Mouse (Mus musculus) midbrain, embryonic 10.5 days (tissue): ENCODE measurements around the gene Bcam. TPM values are rescaled to one million over a fixed set of nuclear protein-coding genes. Genes with fewer than 3 reads are reported as not detected.

Experiments used
- DNase-seq: peaks from one replicate; pipeline ENCODE4 v3.0.0-alpha.2; 2017; ENCODE audit warnings: low spot score
- H3K27ac ChIP-seq: fragments of 300-500 bp; sonication (generic); replicated peaks from 2 replicates; pipeline ENCODE4 v1.5.1; 2016; ENCODE audit warnings: mild to moderate bottlenecking
- H3K27me3 ChIP-seq: fragments of 300-500 bp; sonication (generic); 2 replicates; pipeline ENCODE4 v1.6.1; 2016; ENCODE audit warnings: low read depth, mild to moderate bottlenecking; ENCODE audit not compliant: poor library complexity, severe bottlenecking
- H3K36me3 ChIP-seq: fragments of 300-500 bp; sonication (generic); 2 replicates; pipeline ENCODE4 v1.6.1; 2016; ENCODE audit warnings: mild to moderate bottlenecking, moderate library complexity
- H3K4me1 ChIP-seq: fragments of 300-500 bp; sonication (generic); 2 replicates; pipeline ENCODE4 v1.6.1; 2016
- H3K4me3 ChIP-seq: fragments of 300-500 bp; sonication (generic); 2 replicates; pipeline ENCODE4 v1.5.1; 2016; ENCODE audit warnings: mild to moderate bottlenecking, moderate library complexity
- H3K9me3 ChIP-seq: fragments of 300-500 bp; sonication (generic); replicated peaks from 2 replicates; pipeline ENCODE4 v1.6.1; 2016; ENCODE audit warnings: mild to moderate bottlenecking
- WGBS: fragments of 180-500 bp; shearing (Covaris S2); methylation state at CpG from one replicate; pipeline ENCODE4 v1.1.7; 2016; 5-methylcytosine and 5-hydroxymethylcytosine counted together
- polyA plus RNA-seq: library from polyadenylated mRNA; unstranded; fragments of >200 nt; fragmentation: Nextera tagmentation; extraction: Ambion mirVana; gene quantifications from 2 replicates; pipeline ENCODE4 v1.2.1, GENCODE M21; 2016

Gene Bcam
- polyA plus RNA-seq, 1 experiment from 2014 or later = 32.2 TPM

GRCm38 (mm10) chr7:19758623-19759022, 12.2 kb downstream of the Bcam start:
- no peak overlapping the region for H3K4me3 ChIP-seq
- no peak for DNase-seq
- H3K27ac ChIP-seq = no peak overlapping the region
- H3K4me1 ChIP-seq = no peaks in the 10 kb centered on the region
- no peaks in the 10 kb centered on the region for H3K27me3 ChIP-seq
- WGBS = 89% methylated on average over 13 of the region's 13 CpGs
- H3K36me3 ChIP-seq = no peaks in the 10 kb centered on the region
- no peaks in the 10 kb centered on the region for H3K9me3 ChIP-seq

- Histone ChIP-seq H3K27ac (no peak overlapping the region), H3K4me1 (0 out of 2 replicates have a peak, but pooled peaks cover 1% of the 10 kb centered on the region), H3K4me3 (no peak overlapping the region), H3K9me3 (no peaks in the 10 kb centered on the region), H3K27me3 (no peaks in the 10 kb centered on the region), H3K36me3 (no peaks in the 10 kb centered on the region)
- DNase-seq = no peak
- WGBS = 79% methylated on average over 24 of the region's 24 CpGs
These were observed 14.7 kb downstream of the Bcam start for GRCm38 (mm10) chr7:19755851-19756786.

GRCm38 (mm10) chr7:19755008-19755407, 15.8 kb downstream of the Bcam start:
- H3K27ac ChIP-seq = no peak overlapping the region
- H3K9me3 ChIP-seq = no peaks in the 10 kb centered on the region
- H3K36me3 ChIP-seq = no peaks in the 10 kb centered on the region
- no peaks in the 10 kb centered on the region for H3K27me3 ChIP-seq
- no peak overlapping the region for H3K4me3 ChIP-seq
- 86% methylated on average over 2 of the region's 2 CpGs for WGBS
- H3K4me1 ChIP-seq = peaks cover 12% of the 10 kb centered on the region
- DNase-seq = no peak

- WGBS = 77% methylated on average over 1 of the region's 1 CpGs
These were observed 16.8 kb downstream of the Bcam start for GRCm38 (mm10) chr7:19754065-19754464.

GRCm38 (mm10) chr7:19753587-19753986, 17.2 kb downstream of the Bcam start:
- no peaks in the 10 kb centered on the region for H3K36me3 ChIP-seq
- H3K9me3 ChIP-seq = no peaks in the 10 kb centered on the region
- H3K4me3 ChIP-seq = no peak overlapping the region
- no peak overlapping the region for H3K27ac ChIP-seq
- H3K27me3 ChIP-seq = no peaks in the 10 kb centered on the region
- H3K4me1 ChIP-seq = peaks cover 18% of the 10 kb centered on the region
- 83% methylated on average over 7 of the region's 7 CpGs for WGBS
- no peak for DNase-seq

More at GRCm38 (mm10) chr7:19754065-19754464, 16.8 kb downstream of the Bcam start:
- H3K9me3 ChIP-seq = no peaks in the 10 kb centered on the region
- no peak overlapping the region for H3K27ac ChIP-seq
- peaks cover 15% of the 10 kb centered on the region for H3K4me1 ChIP-seq
- H3K4me3 ChIP-seq = no peak overlapping the region
- DNase-seq = no peak
- no peaks in the 10 kb centered on the region for H3K27me3 ChIP-seq
- H3K36me3 ChIP-seq = no peaks in the 10 kb centered on the region

- DNase-seq = no peak
- H3K9me3 ChIP-seq = no peaks in the 10 kb centered on the region
- no peak overlapping the region for H3K27ac ChIP-seq
- WGBS = 68% methylated on average over 8 of the region's 8 CpGs
- no peak overlapping the region for H3K4me3 ChIP-seq
- no peaks in the 10 kb centered on the region for H3K36me3 ChIP-seq
- H3K4me1 ChIP-seq = peaks cover 27% of the 10 kb centered on the region
- H3K27me3 ChIP-seq = no peaks in the 10 kb centered on the region
These were observed 18.2 kb downstream of the Bcam start for GRCm38 (mm10) chr7:19752652-19753051.

- H3K4me1 ChIP-seq = peaks cover 42% of the 10 kb centered on the region
- H3K4me3 ChIP-seq = no peak overlapping the region
- H3K9me3 ChIP-seq = no peaks in the 10 kb centered on the region
- H3K27me3 ChIP-seq = no peaks in the 10 kb centered on the region
- H3K27ac ChIP-seq = no peak overlapping the region
- WGBS = 65% methylated on average over 4 of the region's 4 CpGs
- DNase-seq = no peak
- no peaks in the 10 kb centered on the region; the same call in 1 of the 2 replicates for H3K36me3 ChIP-seq
These were observed 19.8 kb downstream of the Bcam start for GRCm38 (mm10) chr7:19751070-19751383.

- WGBS = 16% methylated on average over 19 of the region's 19 CpGs
- Histone ChIP-seq H3K4me1 (peaks cover 46% of the 10 kb centered on the region), H3K36me3 (peaks cover 5% of the 10 kb centered on the region; the same call in 1 of the 2 replicates), H3K9me3 (no peaks in the 10 kb centered on the region), H3K27ac (peak within 1 kb of the TSS; percentile 85), H3K27me3 (no peaks in the 10 kb centered on the region), H3K4me3 (peak within 1 kb of the TSS; percentile 70)
- DNase-seq = peak; percentile 88
These were observed 20.4 kb downstream of the Bcam start, which contains the start of gene Nectin2 for GRCm38 (mm10) chr7:19750217-19751069. TSS of gene Nectin2 (minus strand) at chr7:19750483.

- under 1% methylated on average over 46 of the region's 46 CpGs for WGBS
- H3K27ac ChIP-seq = peak overlapping the region; percentile 85
- H3K4me3 ChIP-seq = peak overlapping the region; percentile 70
- H3K27me3 ChIP-seq = no peaks in the 10 kb centered on the region
- no peaks in the 10 kb centered on the region for H3K9me3 ChIP-seq
- peak; percentile 99 for DNase-seq
- peaks cover 12% of the 10 kb centered on the region; the same call in 1 of the 2 replicates for H3K36me3 ChIP-seq
- H3K4me1 ChIP-seq = peaks cover 54% of the 10 kb centered on the region
These were observed 21.2 kb downstream of the Bcam start for GRCm38 (mm10) chr7:19749389-19750216.

- H3K27ac ChIP-seq = peak overlapping the region; percentile 85
- peak overlapping the region; percentile 70 for H3K4me3 ChIP-seq
- WGBS = under 1% methylated on average over 32 of the region's 32 CpGs
- no peaks in the 10 kb centered on the region for H3K9me3 ChIP-seq
- no peaks in the 10 kb centered on the region for H3K27me3 ChIP-seq
- peaks cover 23% of the 10 kb centered on the region for H3K36me3 ChIP-seq
- peaks cover 58% of the 10 kb centered on the region for H3K4me1 ChIP-seq
- peak; percentile 60 for DNase-seq
These were observed 22.3 kb downstream of the Bcam start for GRCm38 (mm10) chr7:19748219-19749195.
